Mouse (Mus musculus) activated CD4-positive, CD25-positive, alpha-beta regulatory T cell, adult 4 months (primary cell): ENCODE data around the gene Add1. TPM values are rescaled to one million over a fixed set of nuclear protein-coding genes. Genes with fewer than 3 reads are reported as not detected.
A peak's percentile ranks its signal among the peaks of the same experiment; 100 is the strongest.

Source experiments
- ATAC-seq: one replicate; pipeline ENCODE4 v1.8.0; 2017
- polyA plus RNA-seq, 2 experiments: library from polyadenylated mRNA; unstranded; fragments of 100-300 nt; shearing (Covaris generic); gene quantifications; one replicate each; pipeline ENCODE4 v1.2.1; 2017

Gene Add1
- 100 to 1,000 TPM in 1 of 2 experiments, 10 to 100 TPM in 1; 98.4 to 118 TPM for polyA plus RNA-seq

GRCm38 (mm10) chr5:34573268-34574221, at the start of gene Add1:
Add1 (plus strand) TSS chr5:34573664.
- ATAC-seq: peak; percentile 87

- no peak for ATAC-seq
Observed at GRCm38 (mm10) chr5:34523958-34524485, 49.4 kb upstream of the Add1 start.

DNA sequence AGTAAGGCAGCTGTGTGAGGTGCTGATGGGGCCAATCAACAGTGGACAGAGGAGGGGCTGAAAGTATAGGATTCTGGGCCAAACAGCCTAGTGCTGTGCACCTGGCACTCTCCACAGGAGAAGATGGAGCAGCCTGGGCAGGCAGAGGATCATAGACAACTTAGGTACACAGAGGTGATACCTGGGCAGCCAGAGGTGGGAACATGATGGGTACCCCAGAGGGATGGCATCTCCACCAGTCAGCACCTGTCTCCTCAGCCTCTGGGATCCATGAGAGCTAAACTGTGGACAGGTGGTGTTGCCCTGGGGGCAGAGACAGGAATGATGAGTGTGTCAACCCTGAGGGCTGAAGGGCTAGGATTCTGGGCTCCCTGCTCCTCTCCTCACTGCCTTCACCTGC, 49.0 kb upstream of the Add1 start:
- no peak for ATAC-seq

DNA sequence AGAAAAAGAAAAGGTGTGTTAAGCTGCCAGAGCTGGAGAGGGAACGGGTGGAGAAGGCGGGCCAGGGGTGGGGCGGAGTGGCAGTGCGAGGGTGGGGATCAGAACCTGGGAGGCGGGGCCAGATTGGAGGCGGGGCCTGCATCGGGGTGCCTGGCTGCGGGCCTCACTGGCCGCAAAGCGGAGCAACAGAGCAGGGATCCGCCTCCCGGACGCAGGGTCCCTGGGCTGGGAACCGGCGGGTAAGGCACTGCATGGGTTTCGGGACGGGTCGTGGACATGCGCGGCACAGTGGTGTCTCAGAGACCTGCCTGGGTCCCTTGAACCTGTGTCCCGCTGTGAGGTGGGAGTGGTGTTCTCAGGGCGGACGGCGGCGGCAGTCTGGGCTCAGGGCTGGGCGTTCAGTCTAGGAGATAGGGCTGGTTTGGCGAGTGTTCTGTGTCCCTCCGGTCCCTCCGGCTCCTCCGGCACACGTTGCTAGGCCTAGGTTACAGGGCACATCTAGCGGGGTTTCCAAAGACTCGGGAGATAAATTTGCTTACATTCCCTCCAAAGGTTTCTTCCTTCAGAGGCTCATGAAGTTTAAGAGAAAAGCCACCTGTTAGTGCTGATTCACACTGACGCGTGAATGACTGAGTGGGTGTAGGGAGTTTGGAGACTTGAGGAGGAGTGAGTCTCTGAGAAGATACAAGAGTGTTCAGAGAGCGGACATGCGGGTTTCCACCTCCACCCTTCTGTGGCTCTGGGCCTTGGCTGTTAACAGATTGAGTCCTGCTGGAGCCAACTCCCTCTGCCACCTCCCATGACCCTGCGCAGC, 47.6 kb upstream of the Add1 start, which contains the start of gene Sh3bp2:
Gene Sh3bp2 (plus strand): TSS at position 176 of the 814 bp plus-strand sequence.
- peak; percentile 88 for ATAC-seq

GRCm38 (mm10) chr5:34526477-34526775, 47.0 kb upstream of the Add1 start:
- ATAC-seq: no peak

DNA sequence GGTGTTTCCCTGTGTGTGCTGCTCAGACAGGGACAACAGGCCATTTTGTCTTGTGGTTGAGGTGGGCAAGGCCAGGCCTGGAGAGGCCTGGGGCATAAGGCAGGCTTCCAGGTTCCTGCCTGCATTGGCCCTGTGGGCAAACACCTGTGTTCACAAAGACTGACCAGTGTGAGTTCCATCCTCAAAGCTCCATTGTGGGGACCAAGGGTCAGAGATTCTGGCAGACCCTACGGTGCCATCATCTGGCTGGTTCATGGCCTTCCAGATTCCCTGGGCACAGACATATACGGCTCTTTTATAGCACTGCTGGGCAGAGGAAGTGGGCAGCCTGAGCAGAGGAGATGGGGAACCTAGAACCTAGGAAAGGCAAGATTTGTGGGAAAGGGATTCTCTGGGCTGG, 46.1 kb upstream of the Add1 start:
- ATAC-seq: no peak

GRCm38 (mm10) chr5:34528724-34529123, 44.7 kb upstream of the Add1 start:
- no peak for ATAC-seq

GRCm38 (mm10) chr5:34530116-34530515, 43.3 kb upstream of the Add1 start:
- ATAC-seq: no peak

DNA sequence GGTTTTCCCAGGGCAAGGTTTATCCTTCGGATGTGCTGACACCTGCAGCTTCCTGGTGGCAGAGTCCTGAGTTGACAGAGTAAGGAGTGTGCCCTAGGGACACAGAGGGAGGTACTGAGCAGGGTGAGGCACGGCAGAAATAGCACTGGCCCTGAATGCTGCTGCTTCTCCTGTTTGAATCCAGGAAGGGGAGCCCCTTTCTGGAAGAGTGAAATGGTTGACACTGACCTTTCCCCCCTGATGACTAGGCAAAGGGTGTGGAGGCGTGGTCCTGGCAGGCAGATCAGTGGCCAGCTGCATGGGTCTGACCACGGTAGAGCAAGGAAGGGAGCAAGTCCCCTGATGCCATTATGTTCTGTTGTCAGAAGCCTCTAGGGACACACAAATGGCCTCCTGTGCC, 42.8 kb upstream of the Add1 start:
- no peak for ATAC-seq

GRCm38 (mm10) chr5:34533066-34533465, 40.4 kb upstream of the Add1 start:
- no peak for ATAC-seq

- ATAC-seq: no peak
Observed at GRCm38 (mm10) chr5:34533820-34534219, 39.6 kb upstream of the Add1 start.

- no peak for ATAC-seq
Observed at GRCm38 (mm10) chr5:34534776-34535581, 38.5 kb upstream of the Add1 start.

DNA sequence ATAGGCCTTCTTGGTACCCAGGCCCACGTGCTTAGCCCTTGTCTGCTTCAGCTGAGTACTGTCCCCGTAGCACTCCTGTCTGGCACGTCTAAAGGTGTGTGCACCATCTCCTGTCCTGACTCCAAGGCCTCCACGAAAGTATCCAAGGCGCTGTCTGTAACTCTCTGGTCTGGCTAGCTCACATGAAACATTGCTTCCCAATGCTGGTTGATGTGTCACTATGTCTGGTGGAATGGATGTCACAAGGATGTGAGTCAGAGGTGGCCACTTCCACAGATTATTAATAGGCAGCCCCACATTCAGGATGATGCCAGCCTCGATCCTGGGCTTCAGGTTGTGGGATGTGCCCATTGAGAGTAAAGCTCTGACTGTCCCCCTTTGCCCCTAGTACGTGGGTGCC, 37.6 kb upstream of the Add1 start:
- ATAC-seq: no peak

DNA sequence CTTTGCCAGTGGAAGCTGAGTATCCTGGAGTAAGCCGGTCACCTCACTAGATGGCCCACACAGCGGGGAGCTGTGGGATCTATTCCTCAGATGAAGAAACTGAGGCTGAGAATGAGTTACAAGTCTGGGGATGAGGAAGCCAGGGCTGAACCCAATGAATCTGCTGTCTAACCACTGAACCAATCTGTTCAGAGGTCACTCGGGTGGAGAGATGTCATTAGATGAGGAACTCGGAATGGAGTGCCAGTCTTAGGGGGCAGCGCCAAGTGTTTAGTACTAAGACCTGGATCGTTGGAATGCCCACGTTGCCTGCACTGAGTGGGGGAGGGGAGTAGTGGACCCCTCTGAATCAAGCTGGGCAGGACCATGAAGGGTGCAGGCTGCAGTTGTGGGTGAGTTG, 35.4 kb upstream of the Add1 start:
- no peak for ATAC-seq

GRCm38 (mm10) chr5:34538527-34538926, 34.9 kb upstream of the Add1 start:
- peak; percentile 58 for ATAC-seq

- peak; percentile 25 for ATAC-seq
Observed at GRCm38 (mm10) chr5:34539121-34539520, 34.3 kb upstream of the Add1 start.

GRCm38 (mm10) chr5:34542166-34542565, 31.3 kb upstream of the Add1 start:
- ATAC-seq: no peak

- ATAC-seq: peak; percentile 50
Observed at GRCm38 (mm10) chr5:34543114-34543513, 30.4 kb upstream of the Add1 start.

- no peak for ATAC-seq
Observed at GRCm38 (mm10) chr5:34547410-34547809, 26.1 kb upstream of the Add1 start.

GRCm38 (mm10) chr5:34549135-34549482, 24.4 kb upstream of the Add1 start:
- no peak for ATAC-seq

DNA sequence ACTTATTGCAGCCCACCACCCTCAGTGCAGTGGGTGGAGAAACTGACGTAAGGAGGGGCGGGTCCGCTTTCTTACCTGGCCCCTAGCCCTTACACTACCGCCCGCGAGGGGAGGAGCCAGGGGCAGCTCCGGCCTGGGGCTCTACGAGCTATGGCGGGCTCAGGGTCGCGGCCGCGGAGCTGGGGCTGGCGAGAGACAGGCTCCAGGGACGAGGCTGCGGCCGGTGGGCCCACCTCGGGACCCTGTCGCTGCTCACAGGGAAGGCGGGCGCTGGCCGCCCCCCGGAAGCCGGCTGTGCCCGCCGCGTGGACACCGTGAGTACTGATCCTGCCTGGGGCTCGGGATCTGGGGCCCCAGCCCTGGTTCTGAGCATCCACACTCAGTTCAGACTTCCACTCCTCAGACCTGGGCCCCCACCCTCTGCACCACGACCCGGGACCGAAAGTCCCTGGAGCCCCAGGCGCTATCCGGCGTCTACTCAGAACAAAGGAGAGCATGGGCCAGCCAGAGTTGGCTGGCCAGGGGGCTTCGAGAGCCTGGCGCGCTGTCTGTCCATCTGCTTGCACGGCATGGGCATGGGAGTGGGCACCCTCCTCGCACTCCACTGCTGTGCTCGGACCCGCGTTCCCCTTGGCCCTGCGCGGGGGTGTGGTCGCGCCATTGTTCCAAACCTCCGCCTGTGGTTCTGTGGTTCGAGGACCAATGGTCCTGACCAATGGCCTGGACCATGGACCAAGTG, 23.8 kb upstream of the Add1 start:
- ATAC-seq: peak; percentile 69

DNA sequence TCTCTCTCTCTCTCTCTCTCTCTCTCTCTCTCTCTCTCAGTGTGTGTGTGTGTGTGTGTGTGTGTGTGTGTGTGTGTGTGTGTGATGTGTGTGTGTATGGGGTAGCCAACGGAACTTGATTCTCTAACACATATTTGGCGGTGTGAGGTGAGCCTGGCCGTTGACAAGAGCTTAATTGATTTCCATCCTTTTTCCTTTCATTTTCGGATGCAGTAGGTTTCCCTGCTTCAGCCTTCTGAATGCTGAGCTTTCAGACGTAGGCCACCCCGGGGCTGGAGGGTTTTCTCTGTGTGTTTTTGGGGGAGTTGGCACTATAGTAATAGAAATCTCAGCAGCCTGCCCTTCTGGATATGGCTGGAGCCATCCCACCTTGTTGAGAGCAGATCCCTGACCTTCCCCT, 23.2 kb upstream of the Add1 start:
- ATAC-seq: no peak
